Mouse (Mus musculus) liver, postnatal 0 days (tissue): ENCODE measurements around the gene Phxr2.

Experiments
- CTCF ChIP-seq: sonication (generic); IDR thresholded peaks from 2 replicates; pipeline ENCODE4 v1.5.1; 2016; ENCODE audit warnings: antibody characterized with exemption, low read depth
- EP300 ChIP-seq: IDR thresholded peaks from 2 replicates; pipeline ENCODE4 v1.6.1; 2016; ENCODE audit warnings: antibody characterized with exemption, low read depth, mild to moderate bottlenecking

GRCm38 (mm10) chr10:99146596-99146995, 20.5 kb upstream of the Phxr2 start:
- TF ChIP-seq CTCF = no peak
- no peak for TF ChIP-seq EP300
